Mouse (Mus musculus) right cerebral cortex, postnatal 36 days (tissue): ENCODE results near the gene Lat.
"Not testable (repeated sequence)": the region's sequence is repeated elsewhere in the genome, so short reads cannot be mapped to it uniquely, and the experiment has no call there.

Source experiments
- DNase-seq, 2 experiments: peaks; one replicate each; pipeline ENCODE4 v3.0.0; 2022; ENCODE audit warnings: low spot score in 2 of 2, mixed read lengths in 1 of 2

Lat gene

DNA sequence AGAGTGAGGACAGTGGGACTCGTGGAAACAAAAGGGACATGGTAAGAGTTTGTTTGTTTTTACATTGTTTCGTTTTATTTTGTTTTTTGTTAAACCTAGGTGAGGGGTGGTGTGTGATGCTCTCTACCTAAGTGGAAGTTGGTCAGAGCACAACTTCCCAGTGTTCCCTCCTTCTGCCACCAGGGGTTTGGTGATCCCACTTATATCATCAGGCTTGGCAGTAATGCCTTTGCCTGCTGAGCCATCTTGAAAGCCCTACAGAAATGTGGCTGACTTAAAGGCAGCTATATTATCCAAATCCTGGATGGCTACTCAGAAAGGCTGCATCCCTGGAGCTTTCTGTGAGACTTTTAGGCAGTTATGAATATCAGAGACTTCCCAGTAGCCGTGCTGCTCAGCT, 36.7 kb downstream of the Lat start:
- no peak for DNase-seq

DNA sequence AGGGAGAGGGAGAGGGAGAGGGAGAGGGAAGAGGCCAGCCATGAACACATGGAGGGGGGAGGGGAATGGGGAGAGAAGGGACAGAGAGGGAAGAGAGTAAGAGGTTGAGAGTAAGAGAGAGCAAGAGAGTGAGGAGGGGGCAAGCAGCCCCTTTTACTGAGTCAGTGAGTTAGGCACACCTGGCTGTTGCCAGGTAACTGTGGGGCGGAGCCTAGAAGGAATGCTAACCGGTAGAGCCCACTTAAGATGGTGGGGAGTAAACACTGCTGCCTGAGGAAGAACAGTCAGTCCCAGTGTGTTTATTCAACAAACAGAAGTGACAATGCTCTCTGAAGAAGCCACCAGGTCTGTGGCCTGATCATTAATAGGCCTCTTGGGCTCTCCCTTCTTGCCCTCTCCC, 38.7 kb downstream of the Lat start:
- no peak for DNase-seq

GRCm38 (mm10) chr7:126329907-126330645, 39.3 kb downstream of the Lat start:
- DNase-seq, result no peak

GRCm38 (mm10) chr7:126328848-126329247, 40.5 kb downstream of the Lat start:
- not testable (repeated sequence) for DNase-seq

DNA sequence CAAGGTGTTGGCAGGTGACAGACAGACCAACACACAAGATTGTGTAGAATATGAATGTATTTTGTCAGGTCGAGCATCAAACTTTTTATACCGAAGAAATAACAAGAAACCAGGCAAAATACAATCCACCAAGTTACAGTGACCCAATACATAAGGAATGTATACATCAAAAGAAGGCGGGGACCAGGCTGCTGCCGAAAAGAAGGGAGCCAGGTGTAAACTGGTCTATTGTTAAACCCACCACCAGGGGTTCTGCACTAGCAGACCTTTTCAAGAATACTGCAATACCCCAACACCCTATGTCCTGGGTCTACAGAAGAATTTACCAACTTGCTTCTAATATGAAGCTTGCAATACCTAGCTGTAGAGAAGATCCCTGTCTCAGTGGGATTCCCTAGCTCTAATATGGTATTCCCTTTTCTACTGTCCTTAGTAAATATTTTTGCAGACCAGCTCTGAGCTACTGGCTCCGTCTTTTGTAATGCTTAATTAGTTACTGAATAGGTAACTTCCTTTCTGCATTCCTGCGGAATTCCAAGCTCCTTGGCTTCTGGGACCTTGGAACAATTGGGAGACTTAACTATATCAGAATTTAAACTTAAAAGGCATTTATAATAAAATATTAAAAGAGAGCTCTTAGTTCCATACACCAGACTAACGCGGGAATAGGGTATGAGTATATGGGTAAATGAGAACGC, 43.6 kb downstream of the Lat start:
- DNase-seq, result not testable (repeated sequence)

DNA sequence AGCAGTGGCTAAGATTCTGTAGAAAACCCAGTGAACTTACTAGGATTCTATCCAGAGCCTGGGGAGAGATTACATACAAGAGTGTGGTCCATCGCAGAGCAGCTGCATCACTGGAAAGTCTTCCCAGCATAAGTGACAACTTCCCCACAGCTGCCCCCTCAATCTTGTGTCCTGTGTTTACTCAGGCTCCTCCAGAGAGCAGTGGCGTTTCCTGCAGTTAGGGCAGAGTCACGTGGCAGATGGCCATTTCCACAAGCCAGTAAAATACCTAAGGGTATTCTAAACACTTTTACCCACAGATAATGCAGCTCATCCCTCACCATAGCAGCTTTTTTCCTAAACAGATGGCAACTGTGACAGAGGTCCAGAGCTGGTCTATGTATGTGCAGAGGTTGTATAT, 44.6 kb downstream of the Lat start:
- no peak for DNase-seq

DNA sequence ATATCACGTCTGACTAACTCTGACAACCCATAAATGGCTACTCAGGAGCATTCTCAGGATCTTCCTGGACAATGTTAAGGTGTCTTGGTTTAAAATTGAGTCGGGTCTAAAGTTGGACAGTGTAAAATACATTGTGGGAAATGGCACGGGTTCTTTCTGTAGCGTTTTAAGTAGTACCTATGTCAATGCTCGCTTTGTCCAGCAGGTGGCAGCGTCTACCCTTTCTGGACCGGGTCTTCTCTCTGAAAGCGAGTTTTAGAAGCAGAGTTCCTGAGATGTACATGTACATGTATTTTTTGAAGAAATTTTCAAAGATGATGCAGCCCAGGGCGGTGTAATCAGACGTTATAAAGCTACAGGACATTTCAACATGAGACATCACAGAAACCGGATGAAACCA, 45.6 kb downstream of the Lat start:
- peak; percentile 50 to 55 for DNase-seq

DNA sequence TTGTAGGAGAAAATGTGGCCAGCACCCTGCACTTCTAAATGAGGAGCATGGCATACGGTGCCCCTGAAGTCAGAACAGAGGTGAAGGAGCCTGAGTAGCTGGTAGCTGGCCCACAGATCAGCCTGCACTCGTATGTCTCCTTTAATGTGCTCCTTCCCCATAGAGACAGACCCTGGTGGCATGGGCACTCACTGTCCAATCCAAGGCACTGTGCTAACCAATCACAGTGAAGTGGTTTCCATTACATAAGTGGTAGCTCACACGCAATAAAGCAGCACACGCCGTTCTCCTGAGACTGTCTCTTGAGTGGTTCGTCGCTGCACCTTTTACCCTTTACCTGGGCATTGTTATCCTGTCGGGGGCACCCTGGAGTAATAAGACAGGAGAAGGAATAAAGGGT, 55.1 kb downstream of the Lat start:
- no peak for DNase-seq
